Mouse (Mus musculus) limb, embryonic 10.5 days (tissue): Measurements from ENCODE around the gene Agfg1. TPM values are rescaled to one million over a fixed set of nuclear protein-coding genes. Genes with fewer than 3 reads are reported as not detected.

Source experiments
- DNase-seq: peaks from one replicate; pipeline ENCODE4 v3.0.0-alpha.2; 2017; ENCODE audit warnings: low spot score
- H3K27ac ChIP-seq: fragments of 300-500 bp; sonication (generic); 2 replicates; pipeline ENCODE4 v1.5.1; 2016; ENCODE audit warnings: mild to moderate bottlenecking
- H3K27me3 ChIP-seq: fragments of 300-500 bp; sonication (generic); 2 replicates; pipeline ENCODE4 v1.6.1; 2016; ENCODE audit warnings: low read depth, mild to moderate bottlenecking; ENCODE audit not compliant: poor library complexity, severe bottlenecking
- H3K36me3 ChIP-seq: fragments of 300-500 bp; sonication (generic); 2 replicates; pipeline ENCODE4 v1.6.1; 2016; ENCODE audit warnings: mild to moderate bottlenecking, moderate library complexity
- H3K4me1 ChIP-seq: fragments of 300-500 bp; sonication (generic); 2 replicates; pipeline ENCODE4 v1.6.1; 2016
- H3K4me3 ChIP-seq: fragments of 300-500 bp; sonication (generic); 2 replicates; pipeline ENCODE4 v1.5.1; 2016; ENCODE audit warnings: mild to moderate bottlenecking, moderate library complexity
- H3K9me3 ChIP-seq: fragments of 300-500 bp; sonication (generic); replicated peaks from 2 replicates; pipeline ENCODE4 v1.6.1; 2016; ENCODE audit warnings: mild to moderate bottlenecking
- WGBS: fragments of 180-500 bp; shearing (Covaris S2); methylation state at CpG from one replicate; pipeline ENCODE4 v1.1.7; 2016; 5-methylcytosine and 5-hydroxymethylcytosine counted together
- polyA plus RNA-seq: library from polyadenylated mRNA; unstranded; fragments of >200 nt; fragmentation: Nextera tagmentation; extraction: Ambion mirVana; gene quantifications from 2 replicates; pipeline ENCODE4 v1.2.1, GENCODE M21; 2016

Gene Agfg1
- polyA plus RNA-seq, 1 experiment from 2014 or later, result 30.5 TPM

DNA sequence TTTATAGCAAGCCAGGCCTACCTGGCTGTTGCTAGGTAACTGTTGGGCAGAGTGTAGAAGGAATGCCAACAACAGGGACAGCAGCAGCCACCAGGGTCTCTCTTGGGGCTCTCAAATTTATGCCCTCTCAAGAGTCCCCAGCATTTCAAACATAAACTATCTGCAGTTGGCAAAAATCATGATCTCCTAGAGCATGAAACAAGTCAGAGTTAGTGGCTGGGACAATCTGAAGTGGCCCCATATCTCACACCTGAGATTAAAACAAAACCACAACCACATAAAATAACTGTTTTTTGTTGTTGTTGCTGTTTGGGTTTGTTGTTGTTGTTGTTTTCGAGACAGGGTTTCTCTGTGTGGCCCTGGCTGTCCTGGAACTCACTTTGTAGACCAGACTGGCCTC, 8.5 kb upstream of the Agfg1 start:
- Histone ChIP-seq H3K4me1 (no peaks in the 10 kb centered on the region), H3K36me3 (no peaks in the 10 kb centered on the region), H3K9me3 (no peaks in the 10 kb centered on the region), H3K27ac (no peak overlapping the region), H3K27me3 (no peaks in the 10 kb centered on the region), H3K4me3 (no peak overlapping the region)
- WGBS, result 79% methylated on average over 1 of the region's 1 CpGs
- DNase-seq, result no peak

DNA sequence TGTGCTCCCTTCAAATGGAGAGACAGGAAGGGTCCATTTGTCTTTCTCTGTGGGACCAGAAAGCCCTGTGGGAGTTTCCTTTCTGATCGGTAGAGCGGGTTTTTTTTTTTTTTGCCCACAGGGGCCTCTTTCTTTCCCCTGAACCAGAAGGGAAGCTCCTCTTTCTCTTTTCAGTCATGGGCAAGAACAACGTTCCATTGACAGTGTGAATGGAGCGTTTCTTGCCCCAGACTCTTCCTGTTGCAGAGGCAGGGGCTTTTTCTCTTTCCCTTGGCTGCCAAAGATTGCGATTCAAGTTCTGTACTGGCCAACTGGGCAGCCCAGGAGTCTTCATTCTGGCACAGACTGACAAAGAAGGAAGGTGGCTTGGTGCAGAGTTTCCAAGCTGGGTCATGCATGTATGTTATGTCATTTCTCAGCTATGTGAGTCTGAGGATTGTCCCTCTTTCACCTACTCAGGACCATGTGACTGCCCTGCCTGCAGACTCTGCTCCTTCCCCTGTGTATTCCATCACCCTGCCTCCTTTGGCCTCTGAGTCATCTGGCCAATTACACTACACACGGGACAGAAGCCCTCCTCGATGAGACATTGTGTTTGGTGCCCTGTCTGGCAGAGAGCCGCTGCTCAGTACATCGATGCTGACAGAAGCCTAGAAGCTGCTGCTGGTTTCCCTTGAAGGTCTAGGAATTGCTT, 7.6 kb upstream of the Agfg1 start:
- 79% methylated on average over 9 of the region's 9 CpGs for WGBS
- Histone ChIP-seq H3K27me3 (no peaks in the 10 kb centered on the region), H3K27ac (no peak overlapping the region)

DNA sequence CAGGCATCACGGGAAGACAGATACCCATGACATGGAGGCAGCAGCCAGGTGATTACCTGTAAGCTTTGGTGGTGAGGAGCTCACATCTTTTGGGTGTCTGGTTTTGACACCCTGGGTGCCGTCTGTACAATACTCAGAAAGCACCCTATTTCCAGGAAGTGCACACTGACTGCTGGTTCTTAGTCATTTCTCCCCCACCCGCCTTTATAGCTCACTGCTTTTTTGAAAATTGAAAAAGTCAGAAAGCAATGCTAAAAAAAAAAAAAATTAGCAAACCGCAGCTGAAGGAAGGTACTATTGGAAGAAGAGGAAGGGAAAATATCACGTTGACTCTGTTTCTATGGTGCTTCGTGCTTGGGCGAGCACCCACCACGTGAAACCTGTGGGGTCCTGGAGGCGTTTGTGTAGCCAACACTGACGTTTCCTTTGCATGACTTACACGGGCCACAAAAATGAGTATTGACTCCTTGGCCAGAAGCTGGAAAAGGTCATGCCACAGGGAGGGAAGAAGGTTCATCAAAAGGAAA, 6.7 kb upstream of the Agfg1 start:
- Histone ChIP-seq H3K4me3 (no peak overlapping the region), H3K27ac (no peak overlapping the region), H3K4me1 (no peaks in the 10 kb centered on the region), H3K9me3 (no peaks in the 10 kb centered on the region), H3K27me3 (no peaks in the 10 kb centered on the region), H3K36me3 (no peaks in the 10 kb centered on the region)
- 88% methylated on average over 11 of the region's 11 CpGs for WGBS
- DNase-seq, result no peak

More for the DNA sequence above, 7.6 kb upstream of the Agfg1 start:
- Histone ChIP-seq H3K36me3 (no peaks in the 10 kb centered on the region), H3K4me3 (no peak overlapping the region), H3K9me3 (no peaks in the 10 kb centered on the region), H3K4me1 (no peaks in the 10 kb centered on the region)
- no peak for DNase-seq

DNA sequence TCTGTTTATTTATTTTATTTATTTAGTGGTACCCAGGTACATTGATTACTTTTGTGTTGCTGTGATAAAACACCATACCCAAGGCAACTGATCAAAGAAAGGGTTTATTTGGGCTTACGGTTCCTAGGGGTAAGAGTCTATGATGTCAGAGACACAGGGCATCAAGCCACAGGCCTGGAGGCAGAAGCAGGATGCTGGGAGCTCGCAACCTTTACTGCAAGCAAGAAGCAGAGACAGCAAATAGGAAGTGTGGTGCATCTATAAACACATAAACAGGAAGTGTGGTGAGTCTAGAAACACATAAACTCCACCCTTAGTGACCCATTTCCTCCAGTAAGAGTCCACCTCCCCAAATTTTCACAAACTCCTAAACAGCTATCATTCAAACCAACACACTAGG, 5.8 kb upstream of the Agfg1 start:
- H3K9me3 ChIP-seq, result no peaks in the 10 kb centered on the region
- no peak overlapping the region for H3K27ac ChIP-seq
- H3K36me3 ChIP-seq, result no peaks in the 10 kb centered on the region
- no peak overlapping the region for H3K4me3 ChIP-seq
- no peak for DNase-seq
- 94% methylated on average over 2 of the region's 2 CpGs for WGBS
- no peaks in the 10 kb centered on the region for H3K27me3 ChIP-seq
- peaks cover under 1% of the 10 kb centered on the region; the same call in 1 of the 2 replicates for H3K4me1 ChIP-seq

- no peaks in the 10 kb centered on the region for H3K36me3 ChIP-seq
- no peaks in the 10 kb centered on the region for H3K9me3 ChIP-seq
- 79% methylated on average over 8 of the region's 8 CpGs for WGBS
- peaks cover 8% of the 10 kb centered on the region; the same call in 1 of the 2 replicates for H3K4me1 ChIP-seq
- H3K27ac ChIP-seq, result no peak overlapping the region
- H3K27me3 ChIP-seq, result no peaks in the 10 kb centered on the region
- DNase-seq, result no peak
- no peak overlapping the region for H3K4me3 ChIP-seq
These were observed 4.7 kb upstream of the Agfg1 start for GRCm38 (mm10) chr1:82834572-82834971.

GRCm38 (mm10) chr1:82836342-82837217, 2.7 kb upstream of the Agfg1 start:
- Histone ChIP-seq H3K4me3 (no peak overlapping the region), H3K27me3 (no peaks in the 10 kb centered on the region), H3K36me3 (no peaks in the 10 kb centered on the region), H3K27ac (no peak overlapping the region), H3K9me3 (no peaks in the 10 kb centered on the region), H3K4me1 (peaks cover 18% of the 10 kb centered on the region)
- no peak for DNase-seq
- WGBS, result 84% methylated on average over 13 of the region's 13 CpGs

- Histone ChIP-seq H3K4me1 (peaks cover 18% of the 10 kb centered on the region), H3K27me3 (no peaks in the 10 kb centered on the region)
These were observed 1.7 kb upstream of the Agfg1 start for GRCm38 (mm10) chr1:82837579-82837978.

GRCm38 (mm10) chr1:82838469-82839295, 601 bp upstream of the Agfg1 start:
- Histone ChIP-seq H3K9me3 (no peaks in the 10 kb centered on the region), H3K4me3 (peak overlapping the region; percentile 100), H3K27ac (peak overlapping the region; percentile 90), H3K36me3 (peaks cover 12% of the 10 kb centered on the region), H3K27me3 (no peaks in the 10 kb centered on the region), H3K4me1 (peaks cover 18% of the 10 kb centered on the region)
- WGBS, result 31% methylated on average over 18 of the region's 18 CpGs
- DNase-seq, result no peak

More at GRCm38 (mm10) chr1:82837579-82837978, 1.7 kb upstream of the Agfg1 start:
- H3K9me3 ChIP-seq, result no peaks in the 10 kb centered on the region
- no peak overlapping the region for H3K4me3 ChIP-seq
- WGBS, result 81% methylated on average over 6 of the region's 6 CpGs
- H3K36me3 ChIP-seq, result peaks cover 7% of the 10 kb centered on the region
- no peak overlapping the region for H3K27ac ChIP-seq
- no peak for DNase-seq

DNA sequence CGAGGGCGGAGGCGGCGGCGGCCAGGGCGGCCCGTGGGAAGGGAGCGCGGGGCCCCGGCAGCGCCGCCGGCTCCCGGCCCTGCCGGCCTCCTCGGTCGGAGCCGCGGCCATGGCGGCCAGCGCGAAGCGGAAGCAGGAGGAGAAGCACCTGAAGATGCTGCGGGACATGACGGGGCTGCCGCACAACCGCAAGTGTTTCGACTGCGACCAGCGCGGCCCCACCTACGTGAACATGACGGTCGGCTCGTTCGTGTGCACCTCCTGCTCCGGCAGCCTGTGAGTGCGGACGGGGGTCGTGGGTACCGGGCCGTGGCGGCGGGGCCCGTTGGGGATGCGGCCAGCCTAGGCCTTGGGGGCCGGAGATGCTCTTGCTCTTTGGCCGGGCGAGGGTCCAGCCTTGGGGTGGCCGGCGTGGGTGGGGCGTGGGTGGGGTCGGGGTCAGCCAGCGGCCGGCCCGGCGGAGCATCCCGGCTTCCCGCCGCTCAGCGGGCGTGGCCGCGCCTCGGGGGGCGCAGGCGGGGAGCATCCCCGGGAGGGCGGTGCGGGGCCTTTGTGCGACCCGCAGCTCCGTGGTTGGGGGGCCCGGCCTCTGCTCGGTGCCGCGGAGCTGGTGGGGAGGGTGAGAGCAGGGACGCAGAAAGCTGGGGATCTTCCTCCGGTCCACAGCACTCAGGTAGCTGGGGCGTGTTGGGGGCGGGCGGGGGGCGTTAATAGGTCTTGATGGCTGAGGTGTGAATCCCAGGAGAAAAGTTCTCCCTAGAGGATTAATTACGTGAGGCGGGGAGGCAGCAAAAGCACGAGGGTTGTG, 535 bp downstream of the Agfg1 start:
- peak overlapping the region; percentile 90 for H3K27ac ChIP-seq
- no peaks in the 10 kb centered on the region for H3K9me3 ChIP-seq
- peak overlapping the region; percentile 100 for H3K4me3 ChIP-seq
- H3K27me3 ChIP-seq, result no peaks in the 10 kb centered on the region
- WGBS, result 1% methylated on average over 85 of the region's 86 CpGs
- DNase-seq, result no peak
- H3K4me1 ChIP-seq, result peaks cover 18% of the 10 kb centered on the region
- H3K36me3 ChIP-seq, result peaks cover 18% of the 10 kb centered on the region

DNA sequence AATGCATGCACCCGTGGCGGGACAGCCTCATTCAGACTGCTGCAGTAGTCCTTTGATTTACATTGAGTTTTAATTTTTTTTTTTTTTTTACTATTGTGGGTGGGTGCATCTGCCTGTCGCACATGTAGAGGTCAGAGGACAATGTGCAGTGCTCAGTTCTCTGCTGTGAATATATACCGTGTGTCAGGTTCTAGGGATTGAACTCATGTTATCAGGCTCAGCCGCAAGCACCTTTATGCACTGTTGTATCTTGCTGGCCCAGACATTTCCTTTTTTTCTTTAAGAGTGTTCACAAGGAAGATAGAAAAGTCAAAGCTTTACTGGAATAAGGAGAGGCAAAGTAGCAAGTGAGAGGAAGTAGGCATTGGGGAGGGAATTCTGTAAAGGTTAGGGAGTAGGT, 16.4 kb downstream of the Agfg1 start:
- WGBS, result 92% methylated on average over 5 of the region's 5 CpGs

DNA sequence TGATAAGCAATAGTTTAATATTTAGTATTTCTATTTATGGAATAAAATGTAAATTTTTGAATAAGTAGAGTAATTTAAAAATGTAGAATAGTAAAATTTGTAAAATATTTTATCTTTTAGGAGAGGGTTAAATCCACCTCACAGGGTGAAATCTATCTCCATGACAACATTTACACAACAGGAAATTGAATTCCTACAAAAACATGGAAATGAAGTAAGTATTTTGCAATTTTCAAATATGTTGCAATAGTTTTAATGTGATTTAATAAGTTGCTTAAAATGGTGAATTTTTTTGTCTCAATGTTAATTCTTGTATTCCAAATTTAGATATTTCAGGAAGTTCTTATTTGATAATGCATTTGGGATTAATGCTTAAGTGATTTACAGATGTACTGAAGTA, 19.0 kb downstream of the Agfg1 start:
- Histone ChIP-seq H3K4me1 (no peaks in the 10 kb centered on the region; the same call in 1 of the 2 replicates), H3K4me3 (no peak overlapping the region), H3K27me3 (no peaks in the 10 kb centered on the region), H3K9me3 (no peaks in the 10 kb centered on the region), H3K27ac (no peak overlapping the region), H3K36me3 (peaks cover 18% of the 10 kb centered on the region)
- DNase-seq, result no peak

More for the DNA sequence above, 16.4 kb downstream of the Agfg1 start:
- Histone ChIP-seq H3K4me3 (no peak overlapping the region), H3K4me1 (no peaks in the 10 kb centered on the region; the same call in 1 of the 2 replicates), H3K27ac (no peak overlapping the region), H3K9me3 (no peaks in the 10 kb centered on the region), H3K27me3 (no peaks in the 10 kb centered on the region), H3K36me3 (peaks cover 5% of the 10 kb centered on the region)
- no peak for DNase-seq

DNA sequence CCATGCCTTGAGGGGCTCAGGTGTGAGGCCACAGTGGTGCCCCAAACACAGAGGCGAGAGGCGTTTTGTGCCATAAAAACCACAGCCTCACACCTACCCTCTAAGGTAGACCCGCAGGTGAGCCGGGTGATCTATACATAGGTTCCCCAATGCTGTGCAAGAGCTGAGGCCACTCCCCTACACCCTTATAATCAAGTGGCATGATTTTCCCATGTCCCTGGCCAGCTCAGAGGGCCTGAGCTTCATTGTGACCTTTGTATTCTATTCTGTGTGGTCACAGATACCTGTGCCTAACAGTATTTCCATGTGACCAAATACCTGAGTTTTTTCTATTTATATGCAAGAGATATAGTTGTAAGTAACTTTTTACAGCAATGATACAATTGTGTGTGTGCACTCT, 21.1 kb downstream of the Agfg1 start:
- Histone ChIP-seq H3K4me1 (no peaks in the 10 kb centered on the region; the same call in 1 of the 2 replicates), H3K27me3 (no peaks in the 10 kb centered on the region), H3K4me3 (no peak overlapping the region), H3K36me3 (peaks cover 18% of the 10 kb centered on the region), H3K9me3 (no peaks in the 10 kb centered on the region), H3K27ac (no peak overlapping the region)
- DNase-seq, result no peak
- over 99% methylated on average over 4 of the region's 4 CpGs for WGBS
